Mouse (Mus musculus) thymus, adult 2 months (tissue): ENCODE measurements at regions not wholly inside any gene's neighbourhood (a gene's known extent, or its start where the extent isn't known, plus 50 kb on each side); places are given as distances from the start of the nearest gene placed in this dataset.

Experiments used
- DNase-seq: peaks from one replicate; pipeline ENCODE4 v3.0.0; 2021
- H3K27ac ChIP-seq: fragments of 200-500 bp; 2 replicates; pipeline ENCODE4 v1.5.1; 2012; ENCODE audit warnings: low read length, control low read depth; ENCODE audit not compliant: control insufficient read depth, insufficient read depth
- H3K27me3 ChIP-seq: fragments of 200-500 bp; 2 replicates; pipeline ENCODE4 v1.6.1; 2012; ENCODE audit warnings: mild to moderate bottlenecking, low read length, moderate library complexity, mixed read lengths; ENCODE audit not compliant: control insufficient read depth, insufficient read depth
- H3K36me3 ChIP-seq: fragments of 200-500 bp; 2 replicates; pipeline ENCODE4 v1.6.1; 2012; ENCODE audit warnings: mild to moderate bottlenecking, low read length, moderate library complexity; ENCODE audit not compliant: control insufficient read depth, insufficient read depth
- H3K4me1 ChIP-seq: fragments of 200-500 bp; replicated peaks from 2 replicates; pipeline ENCODE4 v1.6.1; 2012; ENCODE audit warnings: low read length; ENCODE audit not compliant: control insufficient read depth, insufficient read depth
- H3K4me3 ChIP-seq: fragments of 200-500 bp; 2 replicates; pipeline ENCODE4 v1.5.1; 2012; ENCODE audit warnings: mild to moderate bottlenecking, low read length, control low read depth, moderate library complexity; ENCODE audit not compliant: control insufficient read depth, insufficient read depth
- CTCF ChIP-seq: fragments of 200-500 bp; IDR thresholded peaks from 2 replicates; pipeline ENCODE4 v1.5.1; 2012; ENCODE audit warnings: mild to moderate bottlenecking, control low read depth, low read length, moderate library complexity, borderline replicate concordance; ENCODE audit not compliant: control insufficient read depth, poor library complexity, insufficient read depth; ENCODE audit errors: extremely low read depth
- POLR2A ChIP-seq: fragments of 200-500 bp; IDR thresholded peaks from 2 replicates; pipeline ENCODE4 v1.6.1; 2012; ENCODE audit warnings: mild to moderate bottlenecking, low read length, control low read depth, moderate library complexity; ENCODE audit not compliant: control insufficient read depth, poor library complexity, insufficient read depth; ENCODE audit errors: extremely low read depth
- WGBS: fragments of 180-500 bp; shearing (Covaris S2); methylation state at CpG from one replicate; pipeline ENCODE4 v1.1.7; 2018; 5-methylcytosine and 5-hydroxymethylcytosine counted together

DNA sequence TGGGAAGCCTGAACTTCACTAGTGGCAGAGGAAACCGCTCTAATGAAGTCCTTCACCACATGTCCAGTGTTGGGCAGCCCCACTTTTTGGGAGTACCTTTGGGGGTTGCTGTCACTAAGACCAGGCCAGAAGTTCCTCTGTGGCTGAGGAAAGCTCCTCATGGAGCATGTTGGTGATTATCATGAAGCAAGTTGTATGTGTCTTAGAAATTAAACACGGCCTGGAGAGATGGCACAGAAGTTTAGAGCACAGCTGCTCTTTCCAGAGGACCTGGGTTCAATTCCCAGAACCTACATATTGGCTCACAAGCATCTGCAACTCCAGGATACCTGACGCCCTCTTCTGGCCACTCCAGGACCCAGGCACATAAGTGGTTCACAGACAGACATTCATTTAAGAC lies 254.4 kb downstream of the Bcl11a start:
- no peak overlapping the region for H3K4me3 ChIP-seq
- H3K36me3 ChIP-seq: no peaks in the 10 kb centered on the region
- H3K27ac ChIP-seq: no peak overlapping the region
- no peak for DNase-seq
- TF ChIP-seq POLR2A (no peak), CTCF (no peak)
- no peaks in the 10 kb centered on the region for H3K4me1 ChIP-seq
- H3K27me3 ChIP-seq: no peaks in the 10 kb centered on the region
- 96% methylated on average over 3 of the region's 3 CpGs for WGBS

DNA sequence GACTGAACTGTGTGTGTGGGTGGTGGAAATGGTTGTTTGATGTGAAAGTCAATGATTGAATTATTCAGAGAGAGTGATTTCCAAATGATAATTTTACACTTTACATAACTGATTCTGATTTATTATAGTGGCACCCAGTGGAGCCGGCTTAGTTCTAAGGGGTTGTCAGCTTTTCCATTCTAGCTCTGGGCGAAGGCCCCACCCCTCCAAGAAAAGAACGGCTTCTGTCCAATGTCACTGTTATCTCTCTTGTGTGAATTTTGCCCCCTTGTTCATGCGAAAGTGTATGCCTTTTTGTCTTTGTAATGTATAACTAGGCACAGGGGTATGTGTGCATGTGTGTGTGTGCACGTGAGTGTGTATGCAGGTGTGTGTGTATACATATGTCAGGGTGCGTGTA lies 255.3 kb downstream of the Bcl11a start:
- H3K4me1 ChIP-seq: no peaks in the 10 kb centered on the region
- TF ChIP-seq CTCF (no peak), POLR2A (no peak)
- DNase-seq: no peak
- WGBS: 98% methylated on average over 6 of the region's 6 CpGs
- H3K27me3 ChIP-seq: no peaks in the 10 kb centered on the region
- H3K27ac ChIP-seq: no peak overlapping the region
- H3K4me3 ChIP-seq: no peak overlapping the region
- no peaks in the 10 kb centered on the region for H3K36me3 ChIP-seq

DNA sequence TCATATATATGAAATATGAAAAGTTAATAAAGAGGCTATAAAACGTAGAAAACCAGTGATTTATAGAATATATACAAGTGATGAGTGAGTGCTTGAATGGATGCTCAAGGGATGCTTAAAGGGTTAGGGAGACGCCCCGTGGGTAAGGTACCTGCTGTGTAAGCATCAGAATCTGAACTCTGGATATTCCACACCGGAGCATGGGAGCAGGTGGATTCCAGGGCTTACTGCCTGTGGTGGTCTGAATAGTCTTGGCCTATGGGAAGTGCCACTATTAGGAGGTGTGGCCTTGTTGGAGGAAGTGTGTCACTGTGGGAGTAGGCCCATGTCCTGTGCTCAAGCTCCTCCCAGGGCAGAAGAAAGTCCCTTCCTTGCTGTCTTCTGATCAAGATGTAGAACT lies 257.4 kb downstream of the Bcl11a start:
- H3K27ac ChIP-seq: no peak overlapping the region
- DNase-seq: no peak
- no peaks in the 10 kb centered on the region for H3K27me3 ChIP-seq
- H3K36me3 ChIP-seq: no peaks in the 10 kb centered on the region
- 96% methylated on average over 4 of the region's 4 CpGs for WGBS
- no peak overlapping the region for H3K4me3 ChIP-seq
- no peak for TF ChIP-seq POLR2A
- no peak for TF ChIP-seq CTCF
- H3K4me1 ChIP-seq: no peaks in the 10 kb centered on the region

DNA sequence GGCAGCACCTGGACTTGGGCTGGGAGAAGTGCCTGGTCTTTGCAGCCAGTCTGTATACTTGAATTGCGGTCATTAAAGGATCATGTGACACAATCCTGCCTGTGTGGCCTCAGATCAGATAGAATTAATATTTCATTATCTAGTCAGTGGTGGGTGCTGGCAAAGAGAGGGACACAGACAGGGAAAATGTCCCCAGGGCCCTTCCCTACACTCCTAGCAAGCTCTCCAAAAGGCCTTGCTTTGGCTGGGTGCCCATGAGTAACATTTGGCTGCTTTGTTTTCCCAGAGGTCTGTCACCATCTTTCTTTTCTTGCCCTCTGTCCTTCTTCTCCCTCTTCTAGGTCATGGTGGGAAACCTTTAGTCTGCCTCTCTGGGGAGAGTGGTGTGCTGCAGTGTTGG lies 260.3 kb downstream of the Bcl11a start:
- Histone ChIP-seq H3K4me3 (no peak overlapping the region), H3K27ac (no peak overlapping the region), H3K36me3 (no peaks in the 10 kb centered on the region), H3K27me3 (no peaks in the 10 kb centered on the region), H3K4me1 (no peaks in the 10 kb centered on the region)
- no peak for DNase-seq
- TF ChIP-seq CTCF (no peak), POLR2A (no peak)
- 92% methylated on average over 1 of the region's 1 CpGs for WGBS

DNA sequence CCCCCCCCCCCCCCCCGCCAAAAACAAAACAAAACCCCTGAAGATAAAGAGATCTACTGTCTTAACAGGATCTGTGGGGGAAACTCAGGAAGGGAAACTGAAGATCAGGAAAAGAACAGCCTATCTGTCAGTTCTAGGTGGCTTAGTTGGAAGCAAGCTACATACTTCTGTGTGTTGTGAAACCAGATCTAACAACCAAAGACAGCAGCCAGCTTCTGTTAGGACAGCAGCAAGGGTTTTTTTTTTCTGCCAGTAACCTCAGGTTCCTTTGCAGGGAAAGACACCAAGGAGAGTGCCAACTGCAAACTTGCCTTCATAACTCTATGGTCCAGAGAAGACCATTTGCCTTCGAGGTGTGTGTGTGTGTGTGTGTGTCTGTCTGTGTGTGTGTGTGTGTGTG lies 261.2 kb downstream of the Bcl11a start:
- Histone ChIP-seq H3K27ac (no peak overlapping the region), H3K4me1 (no peaks in the 10 kb centered on the region), H3K36me3 (no peaks in the 10 kb centered on the region), H3K27me3 (no peaks in the 10 kb centered on the region), H3K4me3 (no peak overlapping the region)
- 61% methylated on average over 2 of the region's 2 CpGs for WGBS
- no peak for TF ChIP-seq POLR2A
- TF ChIP-seq CTCF: no peak
- no peak for DNase-seq

DNA sequence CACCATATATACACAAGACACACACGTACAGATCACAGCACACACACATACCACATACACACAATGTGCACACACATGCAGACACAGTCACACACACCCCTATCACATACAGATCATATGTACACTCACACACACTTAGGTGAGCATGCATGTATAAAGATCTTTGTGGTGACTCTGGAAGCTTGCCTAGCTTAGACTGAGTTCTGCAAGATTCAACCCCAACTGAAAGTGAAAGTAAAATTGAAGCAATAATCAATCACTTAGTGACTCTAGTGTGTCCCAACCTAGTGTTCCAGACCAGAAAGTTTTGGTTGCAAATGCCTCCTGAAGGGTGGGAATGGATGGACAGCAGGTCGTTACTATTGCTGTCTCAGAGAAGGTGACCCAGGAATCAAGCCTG lies 262.8 kb downstream of the Bcl11a start:
- no peaks in the 10 kb centered on the region for H3K27me3 ChIP-seq
- WGBS: 84% methylated on average over 2 of the region's 2 CpGs
- no peak overlapping the region for H3K4me3 ChIP-seq
- DNase-seq: no peak
- no peaks in the 10 kb centered on the region for H3K4me1 ChIP-seq
- no peaks in the 10 kb centered on the region for H3K36me3 ChIP-seq
- H3K27ac ChIP-seq: no peak overlapping the region
- TF ChIP-seq POLR2A (no peak), CTCF (no peak)

DNA sequence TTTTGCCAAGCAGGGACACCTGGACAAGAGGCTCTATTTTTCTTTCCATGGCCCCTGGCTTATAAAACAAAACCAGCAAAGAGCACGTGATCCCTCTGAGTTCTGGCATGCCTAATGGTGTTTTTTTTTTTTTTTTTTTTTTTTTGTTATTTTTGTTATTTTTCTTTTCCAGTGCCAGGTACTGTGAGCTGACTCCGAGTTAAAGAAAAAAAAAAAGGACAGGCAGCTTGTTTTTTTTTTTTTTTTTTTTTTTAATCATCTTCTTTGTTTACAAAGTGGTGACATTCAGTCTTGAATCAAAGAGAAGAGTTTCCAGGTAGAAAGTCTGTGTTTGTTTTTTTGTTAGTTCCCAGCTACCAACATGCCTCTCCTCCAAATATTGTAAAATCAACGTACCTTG lies 263.8 kb downstream of the Bcl11a start:
- no peak for DNase-seq
- H3K27ac ChIP-seq: no peak overlapping the region
- TF ChIP-seq CTCF (no peak), POLR2A (no peak)
- WGBS: 85% methylated on average over 3 of the region's 3 CpGs
- no peaks in the 10 kb centered on the region for H3K36me3 ChIP-seq
- no peaks in the 10 kb centered on the region for H3K4me1 ChIP-seq
- no peak overlapping the region for H3K4me3 ChIP-seq
- H3K27me3 ChIP-seq: no peaks in the 10 kb centered on the region
